Mouse (Mus musculus): ENCODE measurements around the gene Angpt4. TPM values are rescaled to one million over a fixed set of nuclear protein-coding genes. Genes with fewer than 3 reads are reported as not detected.

Gene Angpt4
- polyA plus RNA-seq (2012; ENCODE audit: insufficient read depth, insufficient read length, missing spikeins) = 0.96 TPM in 1 of 2 replicates, not detected in the other

- H3K4me1 ChIP-seq (ENCODE audit: control insufficient read depth, insufficient read depth, insufficient read length, low read length) = peaks cover 15% of the 10 kb centered on the region; the same call in 1 of the 2 replicates
- no peak within 1 kb of the TSS for H3K27ac ChIP-seq (replicated peaks; ENCODE audit: low read depth, low read length)
- H3K4me3 ChIP-seq (ENCODE audit: insufficient read depth, low read depth, low read length) = no peak within 1 kb of the TSS
Measured at GRCm38 (mm10) chr2:151910919-151911500, at the start of gene Angpt4. TSS of gene Angpt4 (plus strand) at chr2:151911210.

DNA sequence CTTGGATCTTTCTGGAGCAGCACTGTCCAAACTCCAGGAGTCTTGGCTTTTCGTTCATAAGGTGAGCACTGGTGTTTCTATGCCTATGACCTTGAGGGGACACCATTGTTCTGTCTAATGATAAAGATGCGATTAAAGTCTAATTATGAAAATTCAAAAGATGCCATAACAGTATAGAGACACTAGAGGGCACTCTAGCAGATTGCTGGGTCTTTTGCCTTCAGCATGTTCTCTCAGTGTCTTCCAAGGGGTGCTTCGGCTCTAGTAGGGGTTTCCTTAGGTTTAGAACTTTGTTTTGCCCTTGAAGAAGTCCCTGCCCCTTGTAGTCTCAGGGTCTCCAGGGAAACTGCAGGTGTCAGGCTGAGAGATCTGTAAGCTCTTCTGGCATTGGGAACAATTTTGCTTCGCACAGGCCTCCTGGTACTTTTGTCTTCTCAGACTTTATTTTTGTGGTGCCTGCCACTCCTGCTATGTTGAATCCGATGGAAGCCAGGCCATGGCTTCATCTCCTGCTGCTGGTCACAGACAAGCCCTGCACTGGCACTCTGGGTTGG is 48.7 kb upstream of the Angpt4 start:
- Histone ChIP-seq H3K27ac (replicated peaks; ENCODE audit: low read depth, low read length) (no peak overlapping the region), H3K4me3 (ENCODE audit: insufficient read depth, low read depth, low read length) (no peak overlapping the region), H3K4me1 (ENCODE audit: control insufficient read depth, insufficient read depth, insufficient read length, low read length) (no peaks in the 10 kb centered on the region)

- H3K4me1 ChIP-seq (ENCODE audit: control insufficient read depth, insufficient read depth, insufficient read length, low read length) = peaks cover 3% of the 10 kb centered on the region; the same call in 1 of the 2 replicates
- H3K4me3 ChIP-seq (ENCODE audit: insufficient read depth, low read depth, low read length) = no peak overlapping the region
- H3K27ac ChIP-seq (replicated peaks; ENCODE audit: low read depth, low read length) = no peak overlapping the region
Measured at GRCm38 (mm10) chr2:151864941-151865340, 46.1 kb upstream of the Angpt4 start.

- H3K27ac ChIP-seq (replicated peaks; ENCODE audit: low read depth, low read length) = no peak overlapping the region
- H3K4me3 ChIP-seq (ENCODE audit: insufficient read depth, low read depth, low read length) = no peak overlapping the region
Measured at GRCm38 (mm10) chr2:151866487-151866886, 44.5 kb upstream of the Angpt4 start.

GRCm38 (mm10) chr2:151868196-151868595 is 42.8 kb upstream of the Angpt4 start:
- Histone ChIP-seq H3K4me1 (ENCODE audit: control insufficient read depth, insufficient read depth, insufficient read length, low read length) (peaks cover 3% of the 10 kb centered on the region; the same call in 1 of the 2 replicates), H3K4me3 (ENCODE audit: insufficient read depth, low read depth, low read length) (no peak overlapping the region), H3K27ac (replicated peaks; ENCODE audit: low read depth, low read length) (no peak overlapping the region)

More at GRCm38 (mm10) chr2:151866487-151866886, 44.5 kb upstream of the Angpt4 start:
- peaks cover 3% of the 10 kb centered on the region; the same call in 1 of the 2 replicates for H3K4me1 ChIP-seq (ENCODE audit: control insufficient read depth, insufficient read depth, insufficient read length, low read length)

GRCm38 (mm10) chr2:151874551-151874950 is 36.5 kb upstream of the Angpt4 start:
- Histone ChIP-seq H3K4me3 (ENCODE audit: insufficient read depth, low read depth, low read length) (no peak overlapping the region), H3K27ac (replicated peaks; ENCODE audit: low read depth, low read length) (no peak overlapping the region), H3K4me1 (ENCODE audit: control insufficient read depth, insufficient read depth, insufficient read length, low read length) (no peaks in the 10 kb centered on the region)

DNA sequence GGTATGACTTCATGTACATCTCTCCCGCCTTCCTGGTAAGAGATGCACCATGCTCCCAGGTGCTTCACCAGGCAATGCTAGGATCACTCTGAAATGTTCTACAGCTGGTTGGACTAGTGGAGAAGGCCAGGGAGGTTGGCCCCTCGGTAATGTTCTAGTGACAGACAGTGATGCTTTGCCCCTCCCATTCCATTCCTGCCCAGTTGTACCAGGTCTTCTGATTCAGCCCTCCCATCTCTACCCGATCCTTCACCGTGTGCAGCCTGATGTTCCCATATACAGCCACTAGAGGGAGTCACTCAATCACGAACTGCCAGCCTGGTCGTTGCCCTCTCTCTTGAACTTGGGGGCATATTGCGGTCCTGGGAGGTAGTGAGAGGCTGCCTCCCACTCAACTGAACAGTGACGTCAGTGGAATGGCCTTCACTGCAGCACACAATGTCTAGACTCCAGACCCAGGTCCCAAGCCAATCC is 35.0 kb upstream of the Angpt4 start:
- Histone ChIP-seq H3K4me1 (ENCODE audit: control insufficient read depth, insufficient read depth, insufficient read length, low read length) (no peaks in the 10 kb centered on the region), H3K4me3 (ENCODE audit: insufficient read depth, low read depth, low read length) (no peak overlapping the region), H3K27ac (replicated peaks; ENCODE audit: low read depth, low read length) (no peak overlapping the region)

DNA sequence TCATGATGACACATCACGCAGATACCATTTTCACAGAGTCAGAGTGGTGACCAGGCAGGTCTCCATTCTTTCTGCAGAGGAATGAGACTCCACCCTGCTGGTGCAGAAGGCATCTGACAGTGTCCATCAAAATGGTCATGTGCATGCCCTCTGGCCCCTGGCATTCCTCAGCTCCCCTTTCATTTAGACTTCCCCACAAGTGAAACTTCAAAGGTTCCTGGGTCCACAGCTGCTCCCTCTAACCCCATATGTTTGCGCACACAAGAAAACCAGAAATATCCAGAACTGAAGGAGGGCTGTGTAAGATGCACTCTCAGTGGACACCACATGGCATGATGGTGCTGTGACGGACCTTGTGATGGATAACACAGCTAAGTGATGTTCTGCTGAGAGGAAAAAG is 32.4 kb upstream of the Angpt4 start:
- Histone ChIP-seq H3K4me3 (ENCODE audit: insufficient read depth, low read depth, low read length) (no peak overlapping the region), H3K27ac (replicated peaks; ENCODE audit: low read depth, low read length) (no peak overlapping the region), H3K4me1 (ENCODE audit: control insufficient read depth, insufficient read depth, insufficient read length, low read length) (no peaks in the 10 kb centered on the region)

GRCm38 (mm10) chr2:151879760-151880159 is 31.2 kb upstream of the Angpt4 start:
- no peaks in the 10 kb centered on the region for H3K4me1 ChIP-seq (ENCODE audit: control insufficient read depth, insufficient read depth, insufficient read length, low read length)
- no peak overlapping the region for H3K27ac ChIP-seq (replicated peaks; ENCODE audit: low read depth, low read length)

GRCm38 (mm10) chr2:151891031-151891430 is 20.0 kb upstream of the Angpt4 start:
- Histone ChIP-seq H3K27ac (replicated peaks; ENCODE audit: low read depth, low read length) (no peak overlapping the region), H3K4me1 (ENCODE audit: control insufficient read depth, insufficient read depth, insufficient read length, low read length) (no peaks in the 10 kb centered on the region), H3K4me3 (ENCODE audit: insufficient read depth, low read depth, low read length) (no peak overlapping the region)

More at GRCm38 (mm10) chr2:151879760-151880159, 31.2 kb upstream of the Angpt4 start:
- no peak overlapping the region for H3K4me3 ChIP-seq (ENCODE audit: insufficient read depth, low read depth, low read length)

- Histone ChIP-seq H3K27ac (replicated peaks; ENCODE audit: low read depth, low read length) (no peak overlapping the region), H3K4me1 (ENCODE audit: control insufficient read depth, insufficient read depth, insufficient read length, low read length) (no peaks in the 10 kb centered on the region), H3K4me3 (ENCODE audit: insufficient read depth, low read depth, low read length) (no peak overlapping the region)
Measured at GRCm38 (mm10) chr2:151893122-151893774, 17.8 kb upstream of the Angpt4 start.

GRCm38 (mm10) chr2:151894209-151894980 is 16.6 kb upstream of the Angpt4 start:
- Histone ChIP-seq H3K4me3 (ENCODE audit: insufficient read depth, low read depth, low read length) (no peak overlapping the region), H3K4me1 (ENCODE audit: control insufficient read depth, insufficient read depth, insufficient read length, low read length) (no peaks in the 10 kb centered on the region), H3K27ac (replicated peaks; ENCODE audit: low read depth, low read length) (no peak overlapping the region)

DNA sequence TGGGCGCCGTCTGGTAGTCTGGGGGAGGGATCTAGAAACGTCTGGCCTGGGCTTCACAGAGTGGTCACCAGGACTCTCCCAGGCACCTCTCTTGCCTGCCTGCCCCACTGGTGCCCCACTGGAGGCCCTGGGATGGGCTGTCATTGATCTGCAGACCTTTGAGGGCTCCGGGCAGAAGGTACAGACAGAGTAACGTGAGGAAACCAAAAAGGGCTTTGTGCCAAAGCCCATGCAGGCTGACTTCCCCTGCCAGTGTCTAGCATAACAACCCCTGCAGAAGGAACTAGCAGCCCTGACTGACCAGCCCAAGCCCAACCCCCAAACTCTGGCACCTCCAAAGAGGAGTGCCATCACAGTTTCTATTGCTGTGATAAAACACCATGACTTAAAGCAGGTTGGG is 15.1 kb upstream of the Angpt4 start:
- no peaks in the 10 kb centered on the region for H3K4me1 ChIP-seq (ENCODE audit: control insufficient read depth, insufficient read depth, insufficient read length, low read length)
- no peak overlapping the region for H3K4me3 ChIP-seq (ENCODE audit: insufficient read depth, low read depth, low read length)
- no peak overlapping the region for H3K27ac ChIP-seq (replicated peaks; ENCODE audit: low read depth, low read length)

DNA sequence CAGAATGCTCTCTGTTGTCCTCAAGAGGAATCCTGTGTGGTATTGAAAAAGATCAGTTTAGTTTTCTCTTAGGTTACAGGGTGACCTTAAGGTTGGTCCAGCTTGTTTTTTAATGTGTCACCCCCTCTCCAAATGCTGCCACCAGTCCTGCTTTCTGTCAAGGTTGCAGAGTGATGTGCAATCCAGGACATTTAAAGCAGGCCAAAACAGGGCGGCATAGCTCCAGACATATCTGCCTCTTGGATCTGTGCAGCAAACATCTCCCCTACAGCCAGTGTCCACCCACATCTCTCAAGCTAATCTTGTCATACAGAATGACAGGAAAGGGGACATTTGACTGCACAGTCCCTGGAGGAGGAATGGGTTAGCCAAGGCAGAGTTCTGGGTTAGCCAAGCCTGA is 12.9 kb upstream of the Angpt4 start:
- Histone ChIP-seq H3K4me3 (ENCODE audit: insufficient read depth, low read depth, low read length) (no peak overlapping the region), H3K4me1 (ENCODE audit: control insufficient read depth, insufficient read depth, insufficient read length, low read length) (no peaks in the 10 kb centered on the region), H3K27ac (replicated peaks; ENCODE audit: low read depth, low read length) (no peak overlapping the region)

DNA sequence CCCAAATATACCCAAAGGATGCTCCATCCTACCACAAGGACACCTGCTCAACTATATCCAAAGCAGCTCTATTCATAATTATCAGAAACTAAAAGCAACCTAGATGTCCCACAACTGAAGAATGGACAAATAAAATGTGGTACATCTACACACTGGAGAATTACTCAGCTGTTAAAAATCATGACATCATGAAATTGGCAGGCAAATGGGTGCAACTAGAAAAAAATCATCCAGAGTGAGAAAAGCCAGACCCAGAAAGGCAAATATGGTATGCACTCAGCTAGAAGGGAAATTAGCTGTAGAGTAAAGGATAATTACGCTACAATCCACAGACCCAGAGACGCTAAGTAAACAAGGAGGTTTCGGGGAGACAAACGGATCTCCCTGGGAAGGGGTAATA is 10.2 kb upstream of the Angpt4 start:
- H3K27ac ChIP-seq (replicated peaks; ENCODE audit: low read depth, low read length) = no peak overlapping the region

More for the DNA sequence above, 10.2 kb upstream of the Angpt4 start:
- no peak overlapping the region for H3K4me3 ChIP-seq (ENCODE audit: insufficient read depth, low read depth, low read length)
- H3K4me1 ChIP-seq (ENCODE audit: control insufficient read depth, insufficient read depth, insufficient read length, low read length) = no peaks in the 10 kb centered on the region

Data from brown adipose tissue, adult 24 weeks (tissue).